ENCODE assay signal across 10 mouse cellular contexts in the genomic region with DNA sequence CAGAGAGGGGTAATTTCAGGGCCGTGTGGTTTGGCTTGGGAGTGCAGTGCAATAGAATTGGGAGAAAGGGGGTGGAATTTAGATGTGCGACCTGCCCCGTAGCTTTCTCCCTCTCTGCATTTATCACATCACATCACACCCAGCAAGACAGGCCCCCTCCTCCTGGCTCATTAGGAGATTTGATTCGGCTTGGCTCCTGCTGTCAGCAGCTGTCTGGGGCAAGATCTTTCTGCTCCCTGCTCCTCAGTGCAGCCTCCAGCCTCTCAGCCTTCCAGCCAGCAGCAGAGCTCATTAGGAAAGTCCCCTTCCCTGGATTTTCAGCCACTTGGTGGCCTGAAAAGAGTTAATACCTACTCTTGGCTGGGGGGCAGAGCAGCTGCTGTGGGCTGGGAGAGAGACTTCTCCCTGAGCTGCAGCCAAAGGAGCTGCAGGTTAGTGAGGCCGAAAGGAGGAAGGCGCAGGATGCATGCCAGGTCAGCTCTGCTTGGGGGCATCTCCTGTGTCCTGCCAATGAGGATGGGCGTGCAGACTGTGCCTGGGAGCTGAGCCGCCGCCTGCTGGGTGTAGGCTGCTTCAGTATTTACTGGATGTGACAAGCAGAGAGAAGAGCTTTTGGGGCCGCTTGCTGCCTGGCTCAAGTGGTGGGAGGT. TPM values are rescaled to one million over a fixed set of nuclear protein-coding genes. Genes with fewer than 3 reads are reported as not detected.
DNase-seq lines count a peak whose midpoint lies in the region; ATAC-seq and TF ChIP-seq lines count a peak whose summit lies in the region.
"Had no signal": no experiment of that assay in that cellular context is flagged by ENCODE, and none has a peak within 500 bp of the region (broad histone marks: within the 10 kb centered on the region; RNA-seq: fewer than 3 reads in every experiment).

No protein-coding gene starts in this region.

- H3K4me2 ChIP-seq in heart, embryonic 13.5 days = peak overlapping the region; percentile 4; the same call in 1 of the 2 replicates
- peak overlapping the region; percentile 44 for H3K4me2 ChIP-seq in forebrain, embryonic 14.5 days (ENCODE audit: low read length)
- peak overlapping the region; percentile 22; the same call in 1 of the 2 replicates for H3K4me2 ChIP-seq in limb, embryonic 14.5 days (replicated peaks; ENCODE audit: low read depth, low read length, severe bottlenecking)

- H3K9ac ChIP-seq in heart, embryonic 13.5 days = no peak overlapping the region; the same call in 1 of the 2 replicates
- peak overlapping the region; percentile 9 for H3K9ac ChIP-seq in forebrain, embryonic 14.5 days (ENCODE audit: low read length)
- no peak overlapping the region for H3K9ac ChIP-seq in limb, embryonic 14.5 days (ENCODE audit: low read depth, low read length, severe bottlenecking)

- no peak for ATAC-seq in heart, embryonic 13.5 days (ENCODE audit: extremely low read depth, insufficient number of reproducible peaks, low FRiP score, low TSS enrichment)
- ATAC-seq in forebrain, embryonic 14.5 days = peak; percentile 82
- peak; percentile 49 for ATAC-seq in limb, embryonic 14.5 days (ENCODE audit: low FRiP score, low read depth)

- TF ChIP-seq POLR2A in limb, embryonic 14.5 days (IDR thresholded peaks at IDR 0.05; ENCODE audit: borderline replicate concordance, extremely low read depth, insufficient read depth, insufficient read length) = no peak

- no peaks in the 10 kb centered on the region for H3K9me3 ChIP-seq in heart, embryonic 13.5 days
- no peaks in the 10 kb centered on the region for H3K9me3 ChIP-seq in forebrain, embryonic 14.5 days (replicated peaks; ENCODE audit: control insufficient read depth, low read length)
- no peaks in the 10 kb centered on the region for H3K9me3 ChIP-seq in limb, embryonic 14.5 days (ENCODE audit: control insufficient read depth, low read length)

- no peaks in the 10 kb centered on the region for H3K36me3 ChIP-seq in heart, embryonic 13.5 days
- no peaks in the 10 kb centered on the region for H3K36me3 ChIP-seq in forebrain, embryonic 14.5 days (ENCODE audit: control insufficient read depth, insufficient read depth, low read length)
- no peaks in the 10 kb centered on the region for H3K36me3 ChIP-seq in limb, embryonic 14.5 days (ENCODE audit: control insufficient read depth, insufficient read depth, low read length)

- DNase-seq in heart, adult 8-10 months (ENCODE audit: low spot score) = no peak
- DNase-seq in cerebellum, adult 11-12 months = peak; percentile 96
- peak; percentile 87 for DNase-seq in forebrain, embryonic 14.5 days (ENCODE audit: low spot score)
- peak; percentile 28 for DNase-seq in limb, embryonic 14.5 days (ENCODE audit: low spot score)
- peak; percentile 59 for DNase-seq in right cerebral cortex, postnatal 25 days
- no peak for DNase-seq in MN1 (ENCODE audit: low spot score)
- no peak for DNase-seq in adrenal gland, adult 2 months

- H3K27ac ChIP-seq in heart, embryonic 13.5 days (replicated peaks) = no peak overlapping the region
- H3K27ac ChIP-seq in forebrain, embryonic 14.5 days (ENCODE audit: low read depth, low read length) = peak overlapping the region; percentile 85
- H3K27ac ChIP-seq in limb, embryonic 14.5 days (replicated peaks; ENCODE audit: low read depth, low read length) = no peak overlapping the region

- peaks cover 40% of the 10 kb centered on the region for H3K27me3 ChIP-seq in heart, embryonic 13.5 days (replicated peaks)
- no peaks in the 10 kb centered on the region for H3K27me3 ChIP-seq in forebrain, embryonic 14.5 days (replicated peaks; ENCODE audit: control insufficient read depth, insufficient read depth, low read length)
- H3K27me3 ChIP-seq in limb, embryonic 14.5 days (ENCODE audit: control insufficient read depth, insufficient read depth, low read length) = no peaks in the 10 kb centered on the region; the same call in 1 of the 2 replicates

- H3K4me1 ChIP-seq in heart, embryonic 13.5 days = peaks cover 50% of the 10 kb centered on the region
- H3K4me1 ChIP-seq in forebrain, embryonic 14.5 days (ENCODE audit: control insufficient read depth, insufficient read depth, low read length) = peaks cover 67% of the 10 kb centered on the region
- peaks cover 31% of the 10 kb centered on the region for H3K4me1 ChIP-seq in limb, embryonic 14.5 days (ENCODE audit: control insufficient read depth, insufficient read depth, low read length)

- no peak overlapping the region for H3K4me3 ChIP-seq in heart, embryonic 13.5 days
- peak overlapping the region; percentile 11; the same call in 1 of the 2 replicates for H3K4me3 ChIP-seq in forebrain, embryonic 14.5 days (ENCODE audit: low read depth, low read length)
- H3K4me3 ChIP-seq in limb, embryonic 14.5 days (replicated peaks; ENCODE audit: low read length) = no peak overlapping the region

- 9% methylated on average over 10 of the region's 10 CpGs for WGBS in heart, embryonic 13.5 days
- 1% methylated on average over 10 of the region's 10 CpGs for WGBS in forebrain, embryonic 14.5 days
- 2% methylated on average over 10 of the region's 10 CpGs for WGBS in limb, embryonic 14.5 days

RNA-seq across cellular contexts. Expression of gene Rgs8, which starts 12.4 kb away (rescaled TPM):
- polyA plus RNA-seq in heart, embryonic 13.5 days (2015; fragmentation: Nextera tagmentation; extraction: Ambion mirVana) = 0.56 and 0.60 TPM in 2 replicates
- total RNA-seq in heart, adult 8-10 months (2022) = not detected
- 14.6 and 15.0 TPM in 2 replicates for polyA plus RNA-seq in forebrain, embryonic 14.5 days (2014; fragmentation: Nextera tagmentation; extraction: Ambion mirVana)
- 1.9 and 2.3 TPM in 2 replicates for polyA plus RNA-seq in limb, embryonic 14.5 days (2012; rRNA removed)
- 1.1 and 1.3 TPM in 2 replicates for polyA plus RNA-seq in limb, embryonic 14.5 days (2014; fragmentation: Nextera tagmentation; extraction: Ambion mirVana)
- total RNA-seq in adrenal gland, adult 2 months (2021) = under 1 TPM in 1 of 2 experiments, not detected in 1; 0.10 TPM
- polyA plus RNA-seq in adrenal gland, adult 2 months (2012; rRNA removed) = 0.02 TPM in 2 replicates
- total RNA-seq: CH12.LX had no signal
- polyA plus RNA-seq: liver, embryonic 16.5 days had no signal

Comparison
In these comparisons a context has a peak if more than half of its experiments do, and no peak if none do; other contexts are left out.
1. DNase-seq: peak in cerebellum, adult 11-12 months (single experiment), forebrain, embryonic 14.5 days (single experiment), limb, embryonic 14.5 days (single experiment) and right cerebral cortex, postnatal 25 days (single experiment); none in heart, adult 8-10 months (single experiment), MN1 (single experiment) and adrenal gland, adult 2 months (single experiment).
2. Peak in every context shown above with its lines, with median percentiles within 50 percentile points of each other: H3K4me2 ChIP-seq.